Mouse (Mus musculus) skeletal muscle tissue, postnatal 0 days (tissue): ENCODE results near the gene Hist1h2ao. TPM values are rescaled to one million over a fixed set of nuclear protein-coding genes. Genes with fewer than 3 reads are reported as not detected.

Experiments used
- microRNA-seq, 2 experiments: library from miRNA; unstranded; fragments of <30 nt; microRNA quantifications; one replicate each; pipeline ENCODE4; 2016
- polyA plus RNA-seq: library from polyadenylated mRNA; unstranded; fragments of >200 nt; fragmentation: Nextera tagmentation; extraction: Ambion mirVana; gene quantifications from 2 replicates; pipeline ENCODE4 v1.2.1, GENCODE M21; 2015

The Hist1h2ao gene
- not detected in 2 replicates for polyA plus RNA-seq

DNA sequence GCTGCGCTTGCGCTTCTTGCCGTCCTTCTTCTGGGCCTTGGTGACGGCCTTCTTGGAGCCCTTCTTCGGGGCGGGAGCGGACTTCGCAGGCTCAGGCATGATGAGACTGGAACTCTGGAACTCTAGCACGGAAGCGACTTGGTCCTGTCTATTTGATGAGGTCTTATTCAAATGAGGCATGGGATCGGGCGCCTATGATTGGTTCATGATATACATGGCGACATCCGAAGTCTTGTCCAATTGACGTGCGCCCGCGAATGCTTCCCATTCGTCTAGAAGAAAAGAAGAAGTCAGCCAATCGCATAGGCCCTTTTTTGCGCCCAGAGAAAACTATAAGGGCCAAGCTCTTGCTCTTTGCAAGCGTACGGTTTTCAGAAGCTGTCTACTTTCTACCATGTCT is at the start of gene Hist1h2ao, which contains the start of gene Hist1h2bq:
Hist1h2ao (plus strand) TSS at position 393 of the 400 bp plus-strand sequence.
Hist1h2bq (minus strand) TSS at position 125 of the 400 bp plus-strand sequence.

DNA sequence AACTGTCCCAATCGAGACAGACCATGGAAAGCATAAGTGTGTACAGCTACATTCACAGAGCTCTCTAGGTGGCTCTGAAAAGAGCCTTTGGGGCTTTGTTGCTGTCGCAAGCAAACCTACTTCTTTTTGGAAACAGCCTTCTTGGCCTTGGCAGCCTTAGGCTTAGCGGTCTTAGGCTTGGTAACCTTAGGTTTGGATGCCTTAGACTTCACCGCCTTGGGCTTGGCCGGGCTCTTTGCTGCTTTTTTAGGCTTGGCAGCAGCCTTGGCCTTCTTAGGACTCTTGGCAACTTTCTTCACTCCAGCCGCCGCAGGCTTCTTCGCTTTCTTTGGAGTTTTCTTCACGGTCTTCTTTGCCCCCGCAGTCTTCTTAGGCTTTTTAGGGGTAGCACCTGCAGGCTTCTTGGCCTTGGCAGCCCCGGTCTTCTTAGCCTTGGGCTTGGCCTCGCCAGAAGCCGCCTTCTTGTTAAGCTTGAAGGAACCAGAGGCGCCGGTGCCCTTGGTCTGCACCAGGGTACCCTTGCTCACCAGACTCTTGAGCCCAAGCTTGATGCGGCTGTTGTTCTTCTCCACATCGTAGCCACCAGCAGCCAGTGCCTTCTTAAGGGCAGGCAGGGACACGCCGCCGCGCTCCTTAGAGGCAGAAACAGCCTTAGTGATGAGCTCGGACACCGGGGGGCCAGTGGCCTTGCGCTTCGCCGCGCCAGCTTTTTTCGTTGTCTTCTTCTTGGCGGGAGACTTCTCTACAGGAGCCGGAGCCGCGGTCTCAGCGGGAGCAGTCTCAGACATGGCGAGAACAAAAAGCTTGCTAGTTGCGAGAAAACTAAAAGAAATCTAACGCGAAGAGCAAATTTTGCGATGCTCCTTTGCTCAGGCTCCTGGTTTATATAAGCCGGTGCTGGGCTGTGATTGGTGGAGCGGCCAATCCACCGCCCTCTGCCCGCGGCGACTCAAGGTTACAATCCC is 30.2 kb upstream of the Hist1h2ao start, which contains the start of gene Hist1h1b:
Hist1h1b (minus strand) TSS at position 859 of the 965 bp plus-strand sequence.

DNA sequence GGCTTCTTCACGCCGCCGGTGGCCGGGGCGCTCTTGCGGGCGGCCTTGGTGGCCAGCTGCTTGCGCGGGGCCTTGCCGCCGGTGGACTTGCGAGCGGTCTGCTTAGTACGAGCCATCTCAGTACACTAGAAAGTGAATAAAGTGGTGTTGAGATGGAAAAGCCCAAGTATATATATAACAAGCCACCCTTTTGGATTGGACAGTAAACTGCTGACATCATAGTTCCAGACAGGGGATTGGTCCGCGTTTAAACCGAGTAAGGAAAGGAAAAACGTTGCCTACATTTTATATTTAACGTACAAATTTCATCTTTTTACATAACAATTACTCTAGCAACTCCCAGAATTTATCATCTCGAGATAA is 27.0 kb upstream of the Hist1h2ao start, which contains the start of gene Hist1h3i:
Hist1h3i (minus strand) TSS at position 116 of the 363 bp plus-strand sequence.

DNA sequence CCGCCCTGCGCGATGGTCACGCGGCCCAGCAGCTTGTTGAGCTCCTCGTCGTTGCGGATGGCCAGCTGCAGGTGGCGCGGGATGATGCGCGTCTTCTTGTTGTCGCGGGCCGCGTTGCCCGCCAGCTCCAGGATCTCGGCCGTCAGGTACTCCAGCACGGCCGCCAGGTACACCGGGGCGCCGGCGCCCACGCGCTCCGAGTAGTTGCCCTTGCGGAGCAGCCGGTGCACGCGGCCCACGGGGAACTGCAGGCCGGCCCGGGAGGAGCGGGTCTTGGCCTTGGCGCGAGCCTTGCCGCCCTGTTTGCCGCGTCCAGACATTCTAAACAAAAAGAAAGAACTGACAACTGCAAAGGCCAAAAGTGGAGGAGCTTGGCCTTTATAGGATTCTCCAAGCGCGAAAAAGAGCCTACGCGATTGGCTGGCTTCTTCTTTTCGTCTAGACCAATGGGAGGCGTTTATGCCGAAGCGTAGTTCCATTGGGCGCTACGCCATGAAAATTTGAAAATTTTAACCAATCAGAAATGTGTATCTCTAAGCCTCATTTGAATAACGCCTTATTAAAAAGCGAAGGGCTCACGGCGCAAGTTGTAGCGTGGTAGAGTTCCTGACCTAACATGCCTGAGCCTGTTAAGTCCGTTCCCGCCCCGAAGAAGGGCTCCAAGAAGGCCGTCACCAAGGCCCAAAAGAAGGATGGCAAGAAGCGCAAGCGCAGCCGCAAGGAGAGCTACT is 23.2 kb upstream of the Hist1h2ao start, which contains the start of the genes Hist1h2an and Hist1h2bp:
Hist1h2an (minus strand) TSS at position 320 of the 731 bp plus-strand sequence.
Hist1h2bp (plus strand) TSS at position 563 of the 731 bp plus-strand sequence.

DNA sequence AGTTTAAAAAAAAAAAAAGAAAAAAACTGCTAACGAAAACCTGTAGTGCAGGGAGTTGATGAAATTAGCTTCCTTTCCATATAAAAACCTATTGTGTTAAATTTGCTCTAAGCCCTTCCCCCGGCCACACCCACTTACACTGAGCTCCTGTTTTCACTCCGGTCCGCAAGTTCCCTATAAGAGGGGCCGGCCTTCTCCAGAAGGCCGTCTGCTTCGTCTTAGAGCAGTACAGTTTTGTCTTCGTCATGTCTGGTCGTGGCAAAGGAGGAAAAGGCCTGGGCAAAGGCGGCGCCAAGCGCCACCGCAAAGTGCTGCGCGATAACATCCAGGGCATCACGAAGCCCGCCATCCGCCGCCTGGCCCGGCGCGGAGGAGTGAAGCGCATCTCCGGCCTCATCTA is 1.3 kb downstream of the Hist1h2ao start, which contains the start of gene Hist1h4m:
Hist1h4m (plus strand) TSS at position 208 of the 400 bp plus-strand sequence.

DNA sequence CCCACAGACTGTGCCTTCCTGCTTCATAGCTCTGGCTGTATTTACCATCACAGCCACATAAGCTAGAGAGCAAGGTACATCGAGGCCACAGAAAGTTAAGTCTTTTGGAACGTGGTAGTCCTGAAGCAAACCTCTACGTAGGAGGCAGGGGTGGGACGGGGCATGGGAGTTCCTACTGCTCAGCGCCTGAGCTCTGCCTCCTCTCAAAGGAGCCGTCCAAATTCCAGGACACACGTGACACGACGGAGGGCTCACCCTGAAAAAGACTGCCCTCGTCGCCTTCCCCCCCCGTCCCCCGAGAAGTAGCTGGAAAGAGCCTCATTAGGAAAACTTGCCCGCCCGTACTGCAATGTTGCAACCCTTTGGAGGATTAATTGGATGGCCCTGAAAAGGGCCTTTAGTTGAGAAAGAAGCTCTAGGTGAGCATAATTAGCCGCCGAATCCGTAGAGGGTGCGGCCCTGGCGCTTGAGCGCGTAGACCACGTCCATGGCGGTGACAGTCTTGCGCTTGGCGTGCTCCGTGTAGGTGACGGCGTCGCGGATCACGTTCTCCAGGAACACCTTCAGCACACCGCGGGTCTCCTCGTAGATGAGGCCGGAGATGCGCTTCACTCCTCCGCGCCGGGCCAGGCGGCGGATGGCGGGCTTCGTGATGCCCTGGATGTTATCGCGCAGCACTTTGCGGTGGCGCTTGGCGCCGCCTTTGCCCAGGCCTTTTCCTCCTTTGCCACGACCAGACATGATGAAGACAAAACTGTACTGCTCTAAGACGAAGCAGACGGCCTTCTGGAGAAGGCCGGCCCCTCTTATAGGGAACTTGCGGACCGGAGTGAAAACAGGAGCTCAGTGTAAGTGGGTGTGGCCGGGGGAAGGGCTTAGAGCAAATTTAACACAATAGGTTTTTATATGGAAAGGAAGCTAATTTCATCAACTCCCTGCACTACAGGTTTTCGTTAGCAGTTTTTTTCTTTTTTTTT is 21.4 kb downstream of the Hist1h2ao start, which contains the start of gene Hist1h4n:
Hist1h4n (minus strand) TSS at position 779 of the 977 bp plus-strand sequence.

DNA sequence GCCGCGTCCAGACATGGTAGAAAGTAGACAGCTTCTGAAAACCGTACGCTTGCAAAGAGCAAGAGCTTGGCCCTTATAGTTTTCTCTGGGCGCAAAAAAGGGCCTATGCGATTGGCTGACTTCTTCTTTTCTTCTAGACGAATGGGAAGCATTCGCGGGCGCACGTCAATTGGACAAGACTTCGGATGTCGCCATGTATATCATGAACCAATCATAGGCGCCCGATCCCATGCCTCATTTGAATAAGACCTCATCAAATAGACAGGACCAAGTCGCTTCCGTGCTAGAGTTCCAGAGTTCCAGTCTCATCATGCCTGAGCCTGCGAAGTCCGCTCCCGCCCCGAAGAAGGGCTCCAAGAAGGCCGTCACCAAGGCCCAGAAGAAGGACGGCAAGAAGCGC is 23.2 kb downstream of the Hist1h2ao start, which contains the start of the genes Hist1h2ap and Hist1h2br:
Hist1h2ap (minus strand) TSS at position 47 of the 400 bp plus-strand sequence.
Hist1h2br (plus strand) TSS at position 283 of the 400 bp plus-strand sequence.

Small RNAs within 50 kb of the gene (microRNA-seq; reads per million reads assigned to microRNA genes)
- gene Gm19658: 0 reads per million in 2 experiments
- 0 reads per million in 2 experiments for gene Gm44346
- gene Gm44466: 0 reads per million in 2 experiments

Other genes with a start within 250 kb of the Hist1h2ao start
- gene Olfr1364, start 228.7 kb upstream of the Hist1h2ao start, polyA plus RNA-seq: not detected in 2 replicates
- not detected in 2 replicates for gene Olfr1362, start 196.4 kb upstream of the Hist1h2ao start, polyA plus RNA-seq
- not detected in 2 replicates for gene Olfr11, start 167.9 kb upstream of the Hist1h2ao start, polyA plus RNA-seq
- gene Olfr1361, start 147.1 kb upstream of the Hist1h2ao start, polyA plus RNA-seq: not detected in 2 replicates
- not detected in 2 replicates for gene Olfr1360, start 133.1 kb upstream of the Hist1h2ao start, polyA plus RNA-seq
- gene Olfr1359, start 112.4 kb upstream of the Hist1h2ao start, polyA plus RNA-seq: not detected in 2 replicates
- 0.60 and 0.77 TPM in 2 replicates for gene Hist1h2bl, start 94.3 kb upstream of the Hist1h2ao start, polyA plus RNA-seq
- gene Hist1h2ai, start 94.0 kb upstream of the Hist1h2ao start, polyA plus RNA-seq: 5.6 and 8.3 TPM in 2 replicates
- gene Hist1h3h, start 92.8 kb upstream of the Hist1h2ao start, polyA plus RNA-seq: 1.9 and 3.5 TPM in 2 replicates
- gene Hist1h2bm, start 88.4 kb upstream of the Hist1h2ao start, polyA plus RNA-seq: 0.33 and 0.82 TPM in 2 replicates
- 0.26 and 0.30 TPM in 2 replicates for gene Hist1h4j, start 75.4 kb upstream of the Hist1h2ao start, polyA plus RNA-seq
- 1.0 TPM in 1 of 2 replicates, not detected in the other for gene Hist1h4k, start 60.0 kb upstream of the Hist1h2ao start, polyA plus RNA-seq
- 2.8 and 9.7 TPM in 2 replicates for gene Hist1h2ak, start 56.6 kb upstream of the Hist1h2ao start, polyA plus RNA-seq
- gene Hist1h2bn, start 56.3 kb upstream of the Hist1h2ao start, polyA plus RNA-seq: 0.77 and 1.4 TPM in 2 replicates
- 5.9 and 8.9 TPM in 2 replicates for gene Hist1h1b, start 29.8 kb upstream of the Hist1h2ao start, polyA plus RNA-seq
- 37.6 and 38.4 TPM in 2 replicates for gene Hist1h3i, start 27.1 kb upstream of the Hist1h2ao start, polyA plus RNA-seq
- gene Hist1h2an, start 23.2 kb upstream of the Hist1h2ao start, polyA plus RNA-seq: 1.5 and 2.4 TPM in 2 replicates
- gene Hist1h2bp, start 23.0 kb upstream of the Hist1h2ao start, polyA plus RNA-seq: 0.51 and 0.69 TPM in 2 replicates
- 3.3 and 7.3 TPM in 2 replicates for gene Hist1h2bq, start 268 bp upstream of the Hist1h2ao start, polyA plus RNA-seq
- not detected in 2 replicates for gene Hist1h4m, start 1.3 kb downstream of the Hist1h2ao start, polyA plus RNA-seq
- 2.6 and 3.1 TPM in 2 replicates for gene Hist1h4n, start 21.7 kb downstream of the Hist1h2ao start, polyA plus RNA-seq
- gene Hist1h2ap, start 23.0 kb downstream of the Hist1h2ao start, polyA plus RNA-seq: 1,124 and 1,146 TPM in 2 replicates
- 2.9 and 6.3 TPM in 2 replicates for gene Hist1h2br, start 23.3 kb downstream of the Hist1h2ao start, polyA plus RNA-seq
- gene Zfp184, start 134.6 kb downstream of the Hist1h2ao start, polyA plus RNA-seq: 0.83 and 1.1 TPM in 2 replicates
- 0.04 TPM in 1 of 2 replicates, not detected in the other for gene Pom121l2, start 170.7 kb downstream of the Hist1h2ao start, polyA plus RNA-seq
- 0.19 TPM in 1 of 2 replicates, not detected in the other for gene Prss16, start 199.3 kb downstream of the Hist1h2ao start, polyA plus RNA-seq
- 0.86 and 1.6 TPM in 2 replicates for gene Hist1h2ah, start 225.1 kb downstream of the Hist1h2ao start, polyA plus RNA-seq
- 0.79 and 0.91 TPM in 2 replicates for gene Hist1h2bk, start 225.4 kb downstream of the Hist1h2ao start, polyA plus RNA-seq
- 5.0 and 9.6 TPM in 2 replicates for gene Hist1h4i, start 230.9 kb downstream of the Hist1h2ao start, polyA plus RNA-seq
- 5.9 and 6.8 TPM in 2 replicates for gene Hist1h2ag, start 232.5 kb downstream of the Hist1h2ao start, polyA plus RNA-seq
- gene Hist1h2bj, start 232.7 kb downstream of the Hist1h2ao start, polyA plus RNA-seq: 0.97 TPM in 1 of 2 replicates, not detected in the other